Mouse (Mus musculus) CH12.LX (cell line): ENCODE measurements around the gene Cped1.

Experiments
- CTCF ChIP-seq, 2 experiments: IDR thresholded peaks in 1 of 2; conservative IDR thresholded peaks in 1 of 2; 2 replicates each; pipeline ENCODE4 v1.5.1; 2011 to 2012; ENCODE audit warnings: low read depth in 2 of 2, low read length in 2 of 2, improper control_type of control experiment in 1 of 2, inconsistent platforms in 1 of 2, mild to moderate bottlenecking in 1 of 2, moderate library complexity in 1 of 2
- JUND ChIP-seq: conservative IDR thresholded peaks from 2 replicates; pipeline ENCODE4 v1.6.1; 2011; ENCODE audit warnings: low read depth, low read length, improper control_type of control experiment
- MAFK ChIP-seq: IDR thresholded peaks from 2 replicates; pipeline ENCODE4 v1.6.1; 2011; ENCODE audit warnings: low read length, improper control_type of control experiment; ENCODE audit not compliant: insufficient replicate concordance
- MEF2A ChIP-seq: IDR thresholded peaks from 2 replicates; pipeline ENCODE4 v1.6.1; 2014; ENCODE audit warnings: low read depth, mild to moderate bottlenecking, inconsistent platforms, low read length, improper control_type of control experiment, borderline replicate concordance
- NELFE ChIP-seq: IDR thresholded peaks from 2 replicates; pipeline ENCODE4 v1.6.1; 2011; ENCODE audit warnings: low read depth, low read length, improper control_type of control experiment
- POLR2AphosphoS2 ChIP-seq: IDR thresholded peaks from 2 replicates; pipeline ENCODE4 v1.6.1; 2011; ENCODE audit warnings: low read depth, low read length, improper control_type of control experiment
- ZKSCAN1 ChIP-seq: IDR thresholded peaks from 2 replicates; pipeline ENCODE4 v1.6.1; 2012; ENCODE audit warnings: low read depth, inconsistent platforms, low read length, improper control_type of control experiment, borderline replicate concordance
- ZNF384 ChIP-seq: IDR thresholded peaks from 2 replicates; pipeline ENCODE4 v1.6.1; 2012; ENCODE audit warnings: low read depth, low read length, improper control_type of control experiment, inconsistent platforms

GRCm38 (mm10) chr6:22136805-22137204 lies 151.1 kb downstream of the Cped1 start:
- TF ChIP-seq MEF2A = no peak
- no peak for TF ChIP-seq NELFE
- TF ChIP-seq MAFK = no peak
- no peak for TF ChIP-seq POLR2AphosphoS2
- no peak for TF ChIP-seq JUND
- TF ChIP-seq CTCF (conservative IDR thresholded peaks at IDR 0.05 in 1 of 2, IDR thresholded peaks at IDR 0.05 in 1 of 2; ENCODE audit: low read depth in 2 of 2, low read length in 2 of 2) = no peak
- no peak for TF ChIP-seq ZKSCAN1
- no peak for TF ChIP-seq ZNF384
